Mouse (Mus musculus): ENCODE measurements around the gene Rhcg.

The Rhcg gene

DNA sequence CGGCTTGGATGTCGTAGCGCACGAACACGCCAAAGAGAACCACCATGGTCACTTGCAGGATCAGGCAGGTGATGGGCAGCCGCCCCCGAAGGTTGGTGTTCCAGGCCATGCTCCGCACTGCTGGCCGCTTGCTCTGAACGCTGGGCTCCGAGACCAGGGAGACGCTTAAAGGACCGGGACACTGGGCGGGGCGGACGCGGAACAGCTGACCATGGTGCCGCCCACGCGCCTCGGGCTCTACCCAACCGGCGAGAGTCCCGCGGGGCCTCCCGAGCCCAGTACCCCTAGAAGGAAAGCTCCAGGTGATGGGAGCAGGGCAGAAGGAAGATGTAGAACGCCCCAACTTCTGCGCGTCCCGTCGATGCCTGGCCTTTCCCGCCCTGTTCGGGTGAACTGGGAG is at the start of gene Rhcg:
Gene Rhcg (minus strand): TSS at position 240 of the 400 bp plus-strand sequence.
- TF ChIP-seq GATA4 (IDR thresholded peaks at IDR 0.05; ENCODE audit: insufficient replicate concordance, low read length) = no peak

DNA sequence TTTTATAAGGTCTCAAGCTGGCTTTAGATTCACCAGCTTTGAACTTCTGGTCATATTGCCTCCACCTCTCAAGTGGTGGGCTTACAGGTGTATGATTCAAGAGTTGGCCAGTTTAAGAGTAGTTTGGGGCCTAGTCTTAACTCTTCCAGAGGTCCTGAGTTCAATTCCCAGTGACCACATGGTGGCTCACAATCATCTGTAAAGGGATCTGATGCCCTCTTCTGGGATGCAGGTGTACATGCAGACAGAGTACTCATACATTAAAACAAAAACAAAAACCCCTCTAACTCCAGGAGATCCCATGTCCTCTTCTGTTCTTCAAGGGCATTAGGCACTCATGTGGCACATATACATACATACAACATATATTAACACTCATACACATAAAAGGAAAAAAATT is 49.2 kb upstream of the Rhcg start:
- TF ChIP-seq GATA4 (IDR thresholded peaks at IDR 0.05; ENCODE audit: insufficient replicate concordance, low read length) = no peak

- TF ChIP-seq GATA4 (IDR thresholded peaks at IDR 0.05; ENCODE audit: insufficient replicate concordance, low read length) = no peak
Measured at GRCm38 (mm10) chr7:79661253-79661890, 43.9 kb upstream of the Rhcg start.

DNA sequence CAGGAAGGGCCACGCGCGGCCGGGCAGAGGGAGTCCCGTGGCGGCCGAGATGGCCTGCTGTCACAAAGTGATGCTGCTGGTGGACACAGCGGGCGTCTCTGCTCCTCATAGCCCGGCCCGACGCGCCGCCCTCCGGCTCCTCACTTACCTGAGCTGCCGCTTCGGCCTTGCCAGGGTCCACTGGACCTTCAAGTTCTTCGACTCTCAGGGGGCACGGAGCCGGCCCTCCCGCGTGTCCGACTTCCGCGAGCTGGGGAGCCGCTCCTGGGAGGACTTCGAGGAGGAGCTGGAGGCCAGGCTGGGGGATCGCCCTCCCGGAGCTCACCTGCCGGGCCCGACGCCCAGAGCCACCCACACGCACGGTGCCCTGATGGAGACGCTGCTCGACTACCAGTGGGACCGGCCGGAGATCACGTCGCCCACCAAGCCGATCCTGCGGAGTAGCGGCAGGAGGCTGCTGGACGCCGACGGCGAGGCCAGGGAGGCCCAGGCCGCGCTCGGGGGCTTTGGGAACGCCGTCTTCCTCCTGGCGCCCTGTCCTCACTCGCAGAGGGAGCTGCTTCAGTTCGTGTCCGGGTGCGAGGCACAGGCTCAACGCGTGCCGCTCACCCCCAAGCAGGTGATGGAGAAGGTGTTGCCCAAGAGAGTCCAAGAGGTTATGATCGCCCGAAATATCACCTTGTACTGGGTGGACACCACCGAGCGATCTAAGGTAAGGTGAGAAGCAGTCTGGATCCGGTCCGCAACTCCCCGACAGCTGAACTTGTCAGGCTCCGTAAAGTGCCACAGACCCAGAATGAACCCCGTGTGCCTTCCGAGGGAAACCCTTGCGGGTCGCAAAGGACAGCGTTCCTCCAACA is 43.1 kb upstream of the Rhcg start:
- no peak for TF ChIP-seq GATA4 (IDR thresholded peaks at IDR 0.05; ENCODE audit: insufficient replicate concordance, low read length)

DNA sequence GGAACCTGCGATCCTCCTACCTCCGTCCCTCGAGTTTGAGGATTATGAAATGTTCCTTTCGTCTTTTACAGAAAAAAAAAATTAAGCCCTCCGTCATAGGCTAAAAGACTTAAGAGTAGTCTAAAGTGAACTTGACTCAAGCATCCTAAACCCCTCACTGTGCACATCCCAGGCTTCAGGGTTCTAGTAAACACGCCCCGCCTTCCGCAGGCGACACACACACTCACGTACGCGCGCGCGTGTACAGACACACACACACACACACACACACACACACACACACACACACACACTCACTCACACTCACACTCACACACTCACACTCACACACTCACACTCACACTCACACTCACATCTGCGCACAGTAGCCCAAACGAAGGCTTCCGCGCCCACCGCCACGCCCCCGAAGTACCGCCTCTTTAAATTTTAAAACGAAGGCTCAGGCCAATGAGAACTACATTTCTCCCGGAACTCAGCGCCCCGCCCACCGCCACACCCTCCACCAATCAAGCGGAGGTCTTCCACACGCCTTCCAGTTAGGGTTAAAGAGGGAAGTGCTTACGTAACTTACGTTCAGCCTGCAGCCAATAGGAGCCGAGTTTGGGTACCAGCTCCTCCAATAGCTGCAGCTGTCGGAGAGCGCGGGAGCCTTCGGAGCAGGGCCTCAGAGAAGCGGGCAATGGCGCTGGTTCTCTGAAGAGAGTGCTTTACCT is 42.3 kb upstream of the Rhcg start, which contains the start of gene Ticrr:
Gene Ticrr (plus strand): TSS at position 619 of the 713 bp plus-strand sequence.
- no peak for TF ChIP-seq GATA4 (IDR thresholded peaks at IDR 0.05; ENCODE audit: insufficient replicate concordance, low read length)

DNA sequence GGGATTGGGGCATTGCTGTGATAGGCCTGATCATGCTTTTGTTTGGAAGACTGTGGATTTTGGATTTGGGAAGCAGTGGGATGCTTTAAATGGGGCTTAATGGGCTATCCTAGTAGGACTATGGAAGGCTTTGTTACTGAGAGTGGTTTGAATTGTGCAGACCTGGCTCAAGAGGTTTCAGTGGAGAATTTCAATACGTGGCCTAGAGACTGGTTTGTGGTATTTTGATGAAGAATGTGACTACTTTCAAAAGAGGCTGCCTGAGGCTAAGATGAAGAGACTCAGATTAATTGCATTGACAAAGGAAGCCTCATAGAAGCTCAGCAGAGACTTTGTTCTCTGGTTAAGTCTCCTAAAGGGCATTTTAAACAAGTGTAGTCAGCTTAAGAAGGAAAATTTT is 37.1 kb upstream of the Rhcg start:
- TF ChIP-seq GATA4 (IDR thresholded peaks at IDR 0.05; ENCODE audit: insufficient replicate concordance, low read length) = no peak

- TF ChIP-seq GATA4 (IDR thresholded peaks at IDR 0.05; ENCODE audit: insufficient replicate concordance, low read length) = no peak
Measured at GRCm38 (mm10) chr7:79654185-79654584, 36.7 kb upstream of the Rhcg start.

DNA sequence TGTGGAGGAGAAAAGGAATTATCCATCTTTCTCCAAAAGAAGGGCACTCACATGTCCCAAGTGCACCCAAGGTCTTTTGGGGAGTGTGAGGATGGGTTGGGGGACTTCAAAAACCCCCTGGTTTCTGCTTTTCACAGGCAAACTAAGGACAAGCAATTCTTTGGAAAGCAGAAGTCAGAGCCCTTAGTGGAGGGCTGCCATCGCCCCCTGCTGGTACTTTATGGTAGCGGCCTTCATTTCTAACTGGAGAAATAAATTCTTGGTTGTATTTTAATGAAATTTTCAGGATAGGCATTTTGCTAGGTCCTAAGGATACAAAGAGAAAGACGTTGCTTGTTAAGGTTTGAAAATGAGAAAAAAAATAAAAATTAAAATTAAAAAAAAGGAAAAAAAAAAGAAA is 31.5 kb upstream of the Rhcg start:
- no peak for TF ChIP-seq GATA4 (IDR thresholded peaks at IDR 0.05; ENCODE audit: insufficient replicate concordance, low read length)

DNA sequence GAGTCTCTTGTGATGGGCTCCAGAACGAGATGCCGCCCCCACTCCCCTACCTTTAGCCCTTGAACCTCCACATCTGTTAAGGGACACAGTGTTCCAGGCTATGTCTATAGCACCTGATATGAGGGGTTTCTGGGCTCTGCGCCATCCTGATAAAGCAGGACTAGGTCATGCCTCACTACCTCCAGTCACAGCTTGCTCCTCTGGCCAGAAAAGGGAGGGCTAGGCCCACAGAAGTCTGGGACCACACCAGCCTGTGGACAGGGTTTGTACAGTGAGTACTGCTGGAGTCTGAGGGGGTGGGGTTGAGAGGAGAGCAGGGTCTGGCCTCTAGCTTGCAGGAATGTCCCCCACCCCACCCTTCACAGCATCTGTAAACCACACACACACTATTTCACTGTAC is 29.8 kb upstream of the Rhcg start:
- TF ChIP-seq GATA4 (IDR thresholded peaks at IDR 0.05; ENCODE audit: insufficient replicate concordance, low read length) = no peak

DNA sequence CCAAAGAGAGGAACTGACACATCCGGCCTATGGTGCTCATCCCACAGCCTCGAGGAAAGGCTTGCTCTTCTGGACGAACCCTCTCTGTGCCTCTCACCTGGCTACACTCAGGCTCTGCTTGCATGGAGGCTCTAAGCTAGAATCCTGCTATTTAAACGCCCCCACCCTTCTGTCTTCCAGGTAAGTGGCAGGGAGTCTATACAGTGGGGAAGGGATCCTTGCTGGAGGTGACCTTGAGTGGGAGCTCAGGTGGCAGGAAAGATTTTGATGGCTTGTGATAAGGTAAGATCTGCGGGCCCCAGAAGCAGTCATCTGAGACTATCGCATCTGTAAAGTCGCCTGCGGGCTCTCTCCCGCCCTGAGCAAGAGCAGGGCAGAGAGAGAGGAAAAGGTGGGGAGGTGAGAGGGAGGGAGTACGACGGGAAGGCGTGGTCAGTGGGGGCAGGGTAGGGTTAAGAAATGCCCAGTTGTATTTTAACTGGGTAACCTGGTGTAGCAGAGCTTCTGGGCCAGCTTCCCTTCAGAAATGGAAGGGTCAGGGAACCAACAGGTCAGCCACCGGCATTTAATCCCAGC is 14.4 kb upstream of the Rhcg start:
- no peak for TF ChIP-seq GATA4 (IDR thresholded peaks at IDR 0.05; ENCODE audit: insufficient replicate concordance, low read length)

GRCm38 (mm10) chr7:79628271-79628913 is 10.9 kb upstream of the Rhcg start:
- no peak for TF ChIP-seq GATA4 (IDR thresholded peaks at IDR 0.05; ENCODE audit: insufficient replicate concordance, low read length)

- TF ChIP-seq GATA4 (IDR thresholded peaks at IDR 0.05; ENCODE audit: insufficient replicate concordance, low read length) = no peak
Measured at GRCm38 (mm10) chr7:79626170-79626569, 8.7 kb upstream of the Rhcg start.

DNA sequence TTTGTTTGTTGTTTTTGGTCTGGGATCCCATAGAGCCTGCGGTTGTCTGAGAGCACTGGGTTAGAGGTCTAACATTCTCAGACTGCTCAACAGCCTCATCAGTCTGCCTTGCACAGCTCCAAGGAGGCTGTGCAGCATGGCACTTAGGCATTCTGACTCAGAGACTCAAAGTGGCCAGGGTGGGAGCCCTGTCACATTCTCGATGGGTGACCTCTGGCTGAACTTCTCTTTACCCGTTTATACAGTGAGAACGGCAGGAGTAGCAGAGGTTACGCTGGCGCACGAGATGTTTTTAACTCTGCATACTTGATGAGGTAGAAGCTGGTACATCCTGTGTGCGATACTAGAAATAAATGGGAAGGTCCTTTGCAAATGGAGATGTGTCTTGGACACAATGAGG is 5.6 kb upstream of the Rhcg start:
- TF ChIP-seq GATA4 (IDR thresholded peaks at IDR 0.05; ENCODE audit: insufficient replicate concordance, low read length) = no peak

GRCm38 (mm10) chr7:79619493-79619892 is 2.0 kb upstream of the Rhcg start:
- TF ChIP-seq GATA4 (IDR thresholded peaks at IDR 0.05; ENCODE audit: insufficient replicate concordance, low read length) = no peak

GRCm38 (mm10) chr7:79615941-79616340 is 1.5 kb downstream of the Rhcg start:
- TF ChIP-seq GATA4 (IDR thresholded peaks at IDR 0.05; ENCODE audit: insufficient replicate concordance, low read length) = no peak
